Mouse (Mus musculus): ENCODE results near the gene Slc41a1. TPM values are rescaled to one million over a fixed set of nuclear protein-coding genes. Genes with fewer than 3 reads are reported as not detected.

The Slc41a1 gene
- polyA plus RNA-seq, 1 experiment from 2014 or later: 12.1 TPM

GRCm38 (mm10) chr1:131882787-131883186 is 55.5 kb downstream of the Slc41a1 start:
- no peak for DNase-seq (ENCODE audit: low spot score)
- no peak overlapping the region for H3K4me2 ChIP-seq (replicated peaks; ENCODE audit: low read depth, low read length)

GRCm38 (mm10) chr1:131886173-131886572 is 58.9 kb downstream of the Slc41a1 start:
- no peaks in the 10 kb centered on the region for H3K36me3 ChIP-seq (ENCODE audit: insufficient read depth, low read length)
- H3K4me2 ChIP-seq (replicated peaks; ENCODE audit: low read depth, low read length): no peak overlapping the region
- H3K27ac ChIP-seq (ENCODE audit: low read length): no peak overlapping the region
- 75% methylated on average over 2 of the region's 2 CpGs for WGBS
- DNase-seq (ENCODE audit: low spot score) (no peak), ATAC-seq (no peak)
- TF ChIP-seq EP300 (IDR thresholded peaks at IDR 0.05) (no peak), CTCF (IDR thresholded peaks at IDR 0.05) (no peak)
- no peaks in the 10 kb centered on the region for H3K9me3 ChIP-seq (ENCODE audit: low read length)
- H3K27me3 ChIP-seq (replicated peaks; ENCODE audit: insufficient read depth, low read length): no peaks in the 10 kb centered on the region
- no peak overlapping the region for H3K4me3 ChIP-seq (ENCODE audit: low read depth, low read length)
- H3K4me1 ChIP-seq (ENCODE audit: insufficient read depth, low read depth, low read length): no peaks in the 10 kb centered on the region
- no peak overlapping the region for H3K9ac ChIP-seq (replicated peaks; ENCODE audit: low read depth)

More at GRCm38 (mm10) chr1:131882787-131883186, 55.5 kb downstream of the Slc41a1 start:
- Histone ChIP-seq H3K9me3 (ENCODE audit: low read length) (no peaks in the 10 kb centered on the region), H3K27ac (ENCODE audit: low read length) (no peak overlapping the region), H3K4me3 (ENCODE audit: low read depth, low read length) (no peak overlapping the region), H3K9ac (replicated peaks; ENCODE audit: low read depth) (no peak overlapping the region), H3K36me3 (ENCODE audit: insufficient read depth, low read length) (no peaks in the 10 kb centered on the region), H3K4me1 (ENCODE audit: insufficient read depth, low read depth, low read length) (no peaks in the 10 kb centered on the region), H3K27me3 (replicated peaks; ENCODE audit: insufficient read depth, low read length) (no peaks in the 10 kb centered on the region)
- no peak for ATAC-seq
- TF ChIP-seq EP300 (IDR thresholded peaks at IDR 0.05): no peak
- TF ChIP-seq CTCF (IDR thresholded peaks at IDR 0.05): peak; percentile 61
- WGBS: 47% methylated on average over 2 of the region's 2 CpGs

GRCm38 (mm10) chr1:131886641-131887040 is 59.3 kb downstream of the Slc41a1 start:
- WGBS: 69% methylated on average over 3 of the region's 3 CpGs
- DNase-seq (ENCODE audit: low spot score): no peak
- Histone ChIP-seq H3K9me3 (ENCODE audit: low read length) (no peaks in the 10 kb centered on the region), H3K4me3 (ENCODE audit: low read depth, low read length) (no peak overlapping the region), H3K27ac (ENCODE audit: low read length) (no peak overlapping the region), H3K36me3 (ENCODE audit: insufficient read depth, low read length) (no peaks in the 10 kb centered on the region), H3K9ac (replicated peaks; ENCODE audit: low read depth) (no peak overlapping the region), H3K27me3 (replicated peaks; ENCODE audit: insufficient read depth, low read length) (no peaks in the 10 kb centered on the region), H3K4me1 (ENCODE audit: insufficient read depth, low read depth, low read length) (no peaks in the 10 kb centered on the region), H3K4me2 (replicated peaks; ENCODE audit: low read depth, low read length) (no peak overlapping the region)
- ATAC-seq: no peak
- TF ChIP-seq CTCF (IDR thresholded peaks at IDR 0.05) (no peak), EP300 (IDR thresholded peaks at IDR 0.05) (no peak)

GRCm38 (mm10) chr1:131890043-131890658 is 62.9 kb downstream of the Slc41a1 start:
- 70% methylated on average over 6 of the region's 6 CpGs for WGBS
- no peak for DNase-seq (ENCODE audit: low spot score)
- Histone ChIP-seq H3K27me3 (replicated peaks; ENCODE audit: insufficient read depth, low read length) (no peaks in the 10 kb centered on the region), H3K27ac (ENCODE audit: low read length) (no peak overlapping the region), H3K9ac (replicated peaks; ENCODE audit: low read depth) (no peak overlapping the region), H3K36me3 (ENCODE audit: insufficient read depth, low read length) (no peaks in the 10 kb centered on the region), H3K4me2 (replicated peaks; ENCODE audit: low read depth, low read length) (no peak overlapping the region), H3K4me1 (ENCODE audit: insufficient read depth, low read depth, low read length) (no peaks in the 10 kb centered on the region), H3K4me3 (ENCODE audit: low read depth, low read length) (no peak overlapping the region), H3K9me3 (ENCODE audit: low read length) (no peaks in the 10 kb centered on the region)
- no peak for TF ChIP-seq EP300 (IDR thresholded peaks at IDR 0.05)
- no peak for TF ChIP-seq CTCF (IDR thresholded peaks at IDR 0.05)
- ATAC-seq: no peak

- no peak overlapping the region for H3K4me2 ChIP-seq (replicated peaks; ENCODE audit: low read depth, low read length)
- DNase-seq (ENCODE audit: low spot score) (no peak), ATAC-seq (no peak)
- TF ChIP-seq CTCF (IDR thresholded peaks at IDR 0.05): no peak
- no peak for TF ChIP-seq EP300 (IDR thresholded peaks at IDR 0.05)
- no peaks in the 10 kb centered on the region for H3K4me1 ChIP-seq (ENCODE audit: insufficient read depth, low read depth, low read length)
- no peaks in the 10 kb centered on the region for H3K36me3 ChIP-seq (ENCODE audit: insufficient read depth, low read length)
- H3K27me3 ChIP-seq (replicated peaks; ENCODE audit: insufficient read depth, low read length): no peaks in the 10 kb centered on the region
- no peak overlapping the region for H3K9ac ChIP-seq (replicated peaks; ENCODE audit: low read depth)
- WGBS: 75% methylated on average over 4 of the region's 4 CpGs
- no peaks in the 10 kb centered on the region for H3K9me3 ChIP-seq (ENCODE audit: low read length)
- H3K27ac ChIP-seq (ENCODE audit: low read length): no peak overlapping the region
- H3K4me3 ChIP-seq (ENCODE audit: low read depth, low read length): no peak overlapping the region
Observed at GRCm38 (mm10) chr1:131891436-131891835, 64.1 kb downstream of the Slc41a1 start.

Other genes with a start within 250 kb of the Slc41a1 start
- not detected in 2 replicates for gene Avpr1b, start 228.3 kb upstream of the Slc41a1 start, polyA plus RNA-seq (2015; fragmentation: Nextera tagmentation; extraction: Ambion mirVana)
- 0.80 and 1.1 TPM in 2 replicates for gene Ctse, start 189.2 kb upstream of the Slc41a1 start, polyA plus RNA-seq (2015; fragmentation: Nextera tagmentation; extraction: Ambion mirVana)
- gene Rab7b, start 138.8 kb upstream of the Slc41a1 start, polyA plus RNA-seq (2015; fragmentation: Nextera tagmentation; extraction: Ambion mirVana): 3.8 and 4.0 TPM in 2 replicates
- gene Slc26a9, start 83.5 kb upstream of the Slc41a1 start, polyA plus RNA-seq (2015; fragmentation: Nextera tagmentation; extraction: Ambion mirVana): 10.9 and 12.3 TPM in 2 replicates
- 1.6 TPM in 2 replicates for gene Pm20d1, start 30.1 kb upstream of the Slc41a1 start, polyA plus RNA-seq (2015; fragmentation: Nextera tagmentation; extraction: Ambion mirVana)
- gene Rab29, start 39.7 kb downstream of the Slc41a1 start, polyA plus RNA-seq (2015; fragmentation: Nextera tagmentation; extraction: Ambion mirVana): 23.1 and 26.3 TPM in 2 replicates
- 19.1 and 20.9 TPM in 2 replicates for gene Nucks1, start 83.0 kb downstream of the Slc41a1 start, polyA plus RNA-seq (2015; fragmentation: Nextera tagmentation; extraction: Ambion mirVana)
- 5.7 and 6.9 TPM in 2 replicates for gene Slc45a3, start 135.5 kb downstream of the Slc41a1 start, polyA plus RNA-seq (2015; fragmentation: Nextera tagmentation; extraction: Ambion mirVana)
- gene Elk4, start 180.1 kb downstream of the Slc41a1 start, polyA plus RNA-seq (2015; fragmentation: Nextera tagmentation; extraction: Ambion mirVana): 26.3 and 28.0 TPM in 2 replicates
- gene Mfsd4a, start 240.6 kb downstream of the Slc41a1 start, polyA plus RNA-seq (2015; fragmentation: Nextera tagmentation; extraction: Ambion mirVana): 7.5 and 8.4 TPM in 2 replicates

Data from lung, postnatal 0 days (tissue).